Mouse (Mus musculus): Measurements from ENCODE around the gene Cep68.
"Not testable (repeated sequence)": the region's sequence is repeated elsewhere in the genome, so short reads cannot be mapped to it uniquely, and the experiment has no call there.

Cep68 gene

GRCm38 (mm10) chr11:20242366-20243056 is 6.7 kb downstream of the Cep68 start:
- DNase-seq (ENCODE audit: low spot score), result peak; percentile 27

- DNase-seq (ENCODE audit: low spot score), result peak; percentile 31
Observed at GRCm38 (mm10) chr11:20241311-20241710, 7.9 kb downstream of the Cep68 start.

DNA sequence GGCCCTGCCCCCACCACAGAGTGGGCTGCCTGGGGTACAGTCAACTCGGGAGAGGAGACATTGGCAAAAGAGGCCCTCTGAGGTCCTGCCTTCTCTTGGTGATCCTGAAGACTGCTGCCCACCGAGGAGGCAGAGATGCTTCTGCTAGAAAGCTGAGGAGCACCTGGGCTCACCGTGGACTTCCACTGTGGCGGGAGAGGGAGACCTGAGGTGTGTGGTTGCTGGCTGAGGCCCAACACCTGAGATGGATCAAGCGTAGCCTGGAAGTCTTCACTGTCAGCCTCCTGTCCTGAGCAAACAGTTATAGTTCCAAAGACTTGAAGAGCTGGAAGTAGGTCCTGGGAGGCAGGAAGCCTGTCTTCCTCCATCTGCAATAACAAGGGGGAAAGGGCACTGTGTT is 8.9 kb downstream of the Cep68 start:
- DNase-seq (ENCODE audit: low spot score), result no peak

GRCm38 (mm10) chr11:20239279-20239861 is 9.9 kb downstream of the Cep68 start:
- DNase-seq (ENCODE audit: low spot score), result no peak

DNA sequence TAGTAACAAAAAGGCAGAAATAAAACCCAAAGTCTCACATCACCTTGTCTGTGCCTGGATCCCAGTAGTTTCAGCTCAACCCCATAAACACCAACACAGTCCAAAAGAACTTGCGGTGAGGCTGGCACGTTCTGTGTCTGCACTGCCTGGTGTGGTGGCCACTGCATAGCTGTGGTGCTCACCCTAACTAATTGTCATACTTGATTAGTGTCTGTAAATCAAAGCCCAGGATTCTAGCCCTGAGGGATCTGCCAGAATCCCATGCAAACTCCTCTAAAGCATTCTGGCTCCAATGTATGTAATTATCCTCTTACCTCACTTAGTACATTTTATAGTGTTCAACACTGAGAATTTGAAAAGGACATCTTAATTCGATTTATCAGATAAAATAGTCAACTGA is 11.3 kb downstream of the Cep68 start:
- no peak for DNase-seq (ENCODE audit: low spot score)

GRCm38 (mm10) chr11:20237018-20237417 is 12.2 kb downstream of the Cep68 start:
- DNase-seq (ENCODE audit: low spot score), result no peak

DNA sequence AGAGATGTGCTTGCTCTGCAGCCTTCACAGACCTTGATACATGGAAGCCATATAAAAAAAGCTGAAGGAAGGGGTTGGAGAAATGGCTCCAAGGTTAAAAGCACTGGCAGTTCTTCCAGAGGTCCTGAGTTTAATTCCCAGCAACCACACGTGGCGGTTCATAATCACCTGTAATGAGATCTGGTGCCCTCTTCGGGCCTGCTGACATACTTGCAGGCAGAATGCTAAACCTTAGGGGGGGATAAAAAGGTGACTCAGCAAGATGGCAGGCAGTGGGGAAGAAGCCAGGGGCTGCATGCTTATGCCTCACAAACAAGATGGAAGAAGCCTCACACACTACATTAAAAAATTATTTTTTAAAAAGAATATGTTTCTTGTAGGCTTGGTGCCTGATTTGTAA is 15.0 kb downstream of the Cep68 start:
- no peak for DNase-seq (ENCODE audit: low spot score)

GRCm38 (mm10) chr11:20232016-20232755 is 17.0 kb downstream of the Cep68 start:
- no peak for DNase-seq (ENCODE audit: low spot score)

DNA sequence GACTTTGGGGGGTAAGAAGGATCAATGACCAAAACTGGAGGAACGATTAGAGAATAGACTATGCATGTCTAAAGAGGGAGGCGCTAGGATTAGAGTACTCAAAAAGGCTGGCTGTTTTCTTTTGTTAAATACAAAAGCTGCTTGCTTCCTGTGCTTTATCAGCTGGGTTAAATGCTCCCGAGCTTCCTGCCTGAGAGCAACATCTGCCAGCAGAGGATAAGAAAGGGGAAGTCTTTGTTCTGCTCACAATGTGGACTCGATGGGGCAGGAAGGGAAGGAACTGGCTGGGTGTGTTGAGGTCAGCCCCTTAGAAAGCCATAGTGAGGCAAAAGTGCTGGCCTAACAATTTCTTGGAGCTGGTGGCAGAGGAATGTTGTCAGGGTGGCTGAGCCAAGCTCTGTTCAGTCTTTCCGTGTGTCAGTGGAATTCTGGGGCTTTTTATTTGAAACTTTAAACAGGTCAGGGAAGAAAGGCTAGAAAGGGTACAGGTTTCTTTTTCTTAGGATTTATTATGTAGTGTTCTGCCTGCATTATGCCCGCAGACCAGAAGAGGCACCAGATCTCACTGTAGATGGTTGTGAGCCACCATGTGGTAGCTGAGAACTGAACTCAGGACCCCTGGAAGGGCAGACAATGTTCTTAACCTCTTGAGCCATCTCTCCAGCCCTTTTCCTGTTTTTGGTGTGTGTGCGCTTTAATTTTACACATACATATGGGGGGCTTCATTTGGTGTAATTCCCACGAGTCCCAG is 17.9 kb downstream of the Cep68 start:
- DNase-seq (ENCODE audit: low spot score), result no peak

GRCm38 (mm10) chr11:20230286-20230685 is 18.9 kb downstream of the Cep68 start:
- no peak for DNase-seq (ENCODE audit: low spot score)

DNA sequence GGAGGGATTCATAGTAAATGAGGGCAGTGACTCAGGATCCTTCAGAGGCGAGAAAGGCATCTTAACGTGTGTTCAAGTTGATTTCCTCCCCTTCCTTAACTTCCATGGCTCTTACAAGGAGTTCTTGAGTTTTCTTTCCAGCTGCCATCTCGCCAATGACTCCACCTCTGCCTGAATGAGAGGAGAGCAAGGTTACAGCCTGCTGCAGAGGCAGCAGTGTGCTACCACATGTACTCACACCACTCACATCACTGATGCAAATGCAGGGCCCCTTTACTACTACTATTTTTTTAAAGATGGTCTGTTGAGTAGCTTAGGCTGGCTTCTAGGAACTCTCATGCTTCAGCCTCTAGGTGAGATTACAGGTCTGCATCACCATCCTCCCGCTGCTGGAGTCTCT is 19.9 kb downstream of the Cep68 start:
- DNase-seq (ENCODE audit: low spot score), result no peak

DNA sequence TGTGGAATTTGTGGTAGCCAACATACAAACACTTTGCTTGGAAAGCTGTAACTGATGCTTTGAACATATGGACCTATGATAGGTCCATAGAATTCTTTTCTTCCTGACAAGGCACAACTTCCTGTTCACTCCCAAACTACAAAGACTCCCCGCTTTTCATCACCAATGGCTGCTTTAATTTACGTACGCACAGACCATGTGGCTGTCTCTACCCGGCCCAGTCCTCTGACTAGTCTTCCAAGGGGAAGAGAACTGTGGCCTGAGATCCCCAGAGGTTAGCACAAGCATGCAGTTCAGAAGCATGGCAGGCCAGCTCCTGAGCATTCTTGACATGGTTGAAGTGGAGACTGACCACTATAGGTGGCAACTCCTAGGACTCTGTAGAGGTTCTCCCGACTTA is 20.6 kb downstream of the Cep68 start:
- no peak for DNase-seq (ENCODE audit: low spot score)

DNA sequence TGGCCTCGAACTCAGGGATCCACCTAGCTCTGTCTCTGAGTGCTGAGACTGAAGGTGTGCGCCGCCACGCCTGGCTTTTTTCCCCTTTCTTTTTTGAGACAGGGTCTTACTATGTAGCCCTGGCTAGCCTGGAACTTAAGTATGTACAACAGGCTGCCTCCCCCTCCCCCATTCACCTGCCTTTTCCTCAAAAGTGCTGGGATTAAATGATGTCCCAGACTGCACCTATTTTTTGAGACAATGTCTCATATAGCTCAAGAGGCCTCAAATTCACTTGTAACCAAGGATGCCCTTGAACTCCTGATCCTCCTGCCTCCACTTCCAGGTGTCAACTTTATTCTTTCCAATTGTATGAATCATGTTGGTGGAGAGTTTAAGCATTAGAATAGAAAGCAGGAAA is 23.3 kb downstream of the Cep68 start:
- DNase-seq (ENCODE audit: low spot score), result no peak

DNA sequence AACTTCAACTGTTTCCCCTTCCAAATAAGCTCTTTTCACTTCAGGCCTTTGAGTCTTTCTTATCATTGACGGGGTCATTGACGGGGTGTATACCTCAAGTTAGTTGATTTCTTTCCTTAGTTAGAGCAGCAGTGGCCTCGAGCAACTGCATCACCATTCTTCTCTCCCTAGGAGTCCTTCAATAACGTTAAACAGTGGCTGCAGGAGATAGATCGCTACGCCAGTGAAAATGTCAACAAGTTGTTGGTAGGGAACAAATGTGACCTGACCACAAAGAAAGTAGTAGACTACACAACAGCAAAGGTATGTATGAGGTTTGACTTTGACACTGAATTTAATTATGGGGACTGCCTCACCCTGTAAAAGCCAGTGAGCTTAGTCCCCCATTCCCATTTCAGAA is 25.0 kb downstream of the Cep68 start:
- DNase-seq (ENCODE audit: low spot score), result no peak

DNA sequence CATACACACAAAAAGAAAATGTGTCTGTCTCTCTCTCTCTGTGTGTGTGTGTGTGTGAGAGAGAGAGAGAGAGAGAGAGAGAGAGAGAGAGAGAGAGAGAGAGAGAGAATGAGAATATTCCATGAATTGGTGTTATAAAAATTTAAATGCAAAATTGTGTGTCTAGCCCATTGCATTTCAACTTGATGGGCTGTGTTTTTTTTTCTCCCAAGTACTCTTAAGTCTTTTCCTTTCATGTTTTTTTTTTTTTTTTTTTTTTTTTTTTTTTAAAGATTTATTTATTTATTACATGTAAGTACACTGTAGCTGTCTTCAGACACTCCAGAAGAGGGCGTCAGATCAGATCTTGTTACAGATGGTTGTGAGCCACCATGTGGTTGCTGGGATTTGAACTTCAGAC is 27.6 kb downstream of the Cep68 start:
- not testable (repeated sequence) for DNase-seq (ENCODE audit: low spot score)

GRCm38 (mm10) chr11:20217227-20217626 is 32.0 kb downstream of the Cep68 start:
- DNase-seq (ENCODE audit: low spot score), result no peak

GRCm38 (mm10) chr11:20216415-20216814 is 32.8 kb downstream of the Cep68 start:
- DNase-seq (ENCODE audit: low spot score), result no peak

- DNase-seq (ENCODE audit: low spot score), result no peak
Observed at GRCm38 (mm10) chr11:20214779-20215178, 34.5 kb downstream of the Cep68 start.

DNA sequence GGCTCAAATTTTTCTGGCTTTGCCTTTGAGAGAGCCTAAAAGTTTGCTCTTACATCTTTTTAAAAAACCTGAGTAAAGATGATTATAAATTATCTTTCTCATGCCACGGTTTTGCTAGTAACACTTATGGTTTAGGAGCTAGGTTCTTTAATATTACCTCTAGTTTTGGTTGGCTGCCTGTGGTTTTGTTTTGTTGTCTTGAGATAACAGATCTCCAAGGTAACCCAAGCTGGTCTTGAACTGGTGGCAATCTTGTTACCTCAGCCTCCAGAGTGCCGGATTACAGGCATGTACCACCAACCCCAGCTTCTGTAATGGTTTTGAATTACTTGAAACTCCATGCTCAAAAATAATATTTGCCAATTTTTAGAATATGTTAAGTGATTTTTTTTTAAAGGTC is 37.4 kb downstream of the Cep68 start:
- DNase-seq (ENCODE audit: low spot score), result no peak

GRCm38 (mm10) chr11:20207589-20207988 is 41.6 kb downstream of the Cep68 start:
- DNase-seq (ENCODE audit: low spot score), result no peak

GRCm38 (mm10) chr11:20206626-20207223 is 42.5 kb downstream of the Cep68 start:
- DNase-seq (ENCODE audit: low spot score), result no peak

GRCm38 (mm10) chr11:20205538-20205937 is 43.7 kb downstream of the Cep68 start:
- DNase-seq (ENCODE audit: low spot score), result no peak

All from testis, postnatal 10 days (tissue).